Mouse (Mus musculus): ENCODE measurements around the gene Abcg4. TPM values are rescaled to one million over a fixed set of nuclear protein-coding genes. Genes with fewer than 3 reads are reported as not detected.

Gene Abcg4
- total RNA-seq, 2 experiments from 2014 or later: 0.72 to 0.73 TPM

- intact Hi-C loops (cut with DNase I): no loop called here
- DNase-seq: peak in 1 of 2 experiments; percentile 18
These were observed 877 bp downstream of the Abcg4 start for GRCm38 (mm10) chr9:44287401-44288075.

GRCm38 (mm10) chr9:44287003-44287400, 1.4 kb downstream of the Abcg4 start:
- intact Hi-C loops (cut with DNase I): no loop called here
- DNase-seq: no peak

GRCm38 (mm10) chr9:44286256-44286850, 2.1 kb downstream of the Abcg4 start:
- peak in 1 of 2 experiments; percentile 26 for DNase-seq
- intact Hi-C loops (cut with DNase I): no loop called here

GRCm38 (mm10) chr9:44283183-44283582, 5.2 kb downstream of the Abcg4 start:
- DNase-seq: no peak
- intact Hi-C loops (cut with DNase I): no loop called here

GRCm38 (mm10) chr9:44269973-44270372, 18.4 kb downstream of the Abcg4 start:
- no peak for DNase-seq
- intact Hi-C loops (cut with DNase I): no loop called here

- peak in 1 of 2 experiments; percentile 45 for DNase-seq
- intact Hi-C loops (cut with DNase I): no loop called here
These were observed 19.3 kb downstream of the Abcg4 start for GRCm38 (mm10) chr9:44269077-44269476.

- no peak for DNase-seq
- intact Hi-C loops (cut with DNase I): no loop called here
These were observed 20.0 kb downstream of the Abcg4 start, which contains the start of gene Nlrx1 for GRCm38 (mm10) chr9:44268432-44268831. Gene Nlrx1, minus strand, starts transcription at chr9:44268599.

- peak; percentile 93 to 94 for DNase-seq
- intact Hi-C loops (cut with DNase I): no loop called here
These were observed 20.4 kb downstream of the Abcg4 start for GRCm38 (mm10) chr9:44268027-44268360.

GRCm38 (mm10) chr9:44267319-44268026, 20.9 kb downstream of the Abcg4 start:
- intact Hi-C loops (cut with DNase I): loop anchor here (2.0 kb wide), 1 partner anchor 29 kb away; no protein-coding TSS in a partner anchor
- DNase-seq: peak; percentile 22 to 49

GRCm38 (mm10) chr9:44266478-44267226, 21.8 kb downstream of the Abcg4 start:
- DNase-seq: no peak
- intact Hi-C loops (cut with DNase I): loop anchor here (2.0 kb wide), 1 partner anchor 28 kb away; no protein-coding TSS in a partner anchor

- intact Hi-C loops (cut with DNase I): no loop called here
These were observed 27.0 kb downstream of the Abcg4 start for GRCm38 (mm10) chr9:44261388-44261787.

GRCm38 (mm10) chr9:44259014-44259413, 29.4 kb downstream of the Abcg4 start:
- intact Hi-C loops (cut with DNase I): no loop called here
- DNase-seq: no peak

More at GRCm38 (mm10) chr9:44261388-44261787, 27.0 kb downstream of the Abcg4 start:
- no peak for DNase-seq

- intact Hi-C loops (cut with DNase I): no loop called here
- no peak for DNase-seq
These were observed 32.2 kb downstream of the Abcg4 start for GRCm38 (mm10) chr9:44256213-44256612.

- no peak for DNase-seq
- intact Hi-C loops (cut with DNase I): no loop called here
These were observed 33.3 kb downstream of the Abcg4 start for GRCm38 (mm10) chr9:44255136-44255521.

GRCm38 (mm10) chr9:44254508-44255135, 33.8 kb downstream of the Abcg4 start:
- no peak for DNase-seq
- intact Hi-C loops (cut with DNase I): no loop called here

- intact Hi-C loops (cut with DNase I): no loop called here
- DNase-seq: no peak
These were observed 35.0 kb downstream of the Abcg4 start for GRCm38 (mm10) chr9:44253441-44253840.

- no peak for DNase-seq
- intact Hi-C loops (cut with DNase I): no loop called here
These were observed 37.1 kb downstream of the Abcg4 start, which contains the start of gene Pdzd3 for GRCm38 (mm10) chr9:44251314-44251713. Gene Pdzd3, minus strand, starts transcription at chr9:44251471.

- intact Hi-C loops (cut with DNase I): no loop called here
- no peak for DNase-seq
These were observed 38.0 kb downstream of the Abcg4 start for GRCm38 (mm10) chr9:44250445-44250844.

- DNase-seq: peak; percentile 70 to 76
- intact Hi-C loops (cut with DNase I): loop anchor here (5.0 kb wide), 1 partner anchor 93 kb away; the partner anchor contains the start of gene Hmbs
These were observed 39.0 kb downstream of the Abcg4 start for GRCm38 (mm10) chr9:44249181-44250146.
